Mouse (Mus musculus): ENCODE measurements at regions not wholly inside any gene's neighbourhood (a gene's known extent, or its start where the extent isn't known, plus 50 kb on each side); places are given as distances from the start of the nearest gene placed in this dataset.

DNA sequence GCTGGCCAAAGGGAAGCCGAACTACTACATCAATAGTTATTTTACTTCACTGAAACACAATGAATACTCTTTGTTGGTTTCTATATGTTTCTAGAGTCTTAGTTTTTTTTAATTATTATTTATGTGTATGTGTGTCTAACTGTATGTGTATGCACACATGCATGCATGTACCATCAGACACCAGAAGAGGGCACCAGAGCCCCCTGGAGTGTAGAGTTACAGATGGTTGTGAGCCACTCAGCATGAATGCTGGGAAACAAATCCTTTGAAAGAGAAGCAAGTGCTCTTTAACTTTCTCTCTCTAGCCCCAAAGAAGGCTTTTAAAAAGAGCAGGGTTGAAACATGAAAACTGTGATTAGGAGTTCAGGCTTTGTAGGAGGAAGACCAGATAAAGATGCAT lies 290.7 kb downstream of the Sorl1 start:
- no peak for DNase-seq

DNA sequence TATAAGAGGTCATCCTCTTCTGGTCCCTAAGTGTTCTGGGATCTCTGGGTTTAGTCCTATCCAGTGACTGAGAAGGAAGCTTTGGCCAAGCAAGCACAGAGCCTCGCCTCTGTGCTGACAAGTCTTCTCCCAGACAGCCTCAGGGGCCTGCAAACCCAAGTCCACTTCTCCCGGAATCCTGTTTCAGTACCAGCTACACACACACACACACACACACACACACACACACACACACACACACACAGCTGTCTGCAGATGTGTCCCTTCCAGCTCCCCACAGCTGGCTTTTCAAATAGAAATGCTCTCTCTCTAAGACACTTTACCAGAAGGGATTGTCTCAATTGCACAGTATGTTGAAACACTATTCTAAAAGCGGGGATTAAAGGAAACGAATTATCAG lies 296.7 kb downstream of the Sorl1 start:
- peak; percentile 31 for DNase-seq

DNA sequence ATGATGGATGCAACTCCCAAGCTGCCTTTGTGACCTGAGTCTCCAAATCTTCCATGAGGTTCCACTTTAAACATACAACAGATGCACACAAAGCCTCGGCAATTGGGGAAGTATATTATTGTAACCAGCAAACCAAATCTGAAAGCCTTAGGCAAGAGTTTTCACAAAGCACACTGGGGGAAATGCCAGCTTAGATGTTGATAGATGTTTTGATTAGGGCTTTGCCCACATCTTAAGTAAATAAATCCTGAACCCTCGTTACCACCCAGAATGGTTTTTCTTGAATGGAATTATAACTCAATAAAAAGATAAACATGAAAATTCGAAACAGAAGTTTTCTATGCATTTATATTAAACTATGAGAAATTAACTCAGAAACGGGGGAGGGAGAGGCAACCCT lies 302.7 kb downstream of the Sorl1 start:
- DNase-seq = no peak

DNA sequence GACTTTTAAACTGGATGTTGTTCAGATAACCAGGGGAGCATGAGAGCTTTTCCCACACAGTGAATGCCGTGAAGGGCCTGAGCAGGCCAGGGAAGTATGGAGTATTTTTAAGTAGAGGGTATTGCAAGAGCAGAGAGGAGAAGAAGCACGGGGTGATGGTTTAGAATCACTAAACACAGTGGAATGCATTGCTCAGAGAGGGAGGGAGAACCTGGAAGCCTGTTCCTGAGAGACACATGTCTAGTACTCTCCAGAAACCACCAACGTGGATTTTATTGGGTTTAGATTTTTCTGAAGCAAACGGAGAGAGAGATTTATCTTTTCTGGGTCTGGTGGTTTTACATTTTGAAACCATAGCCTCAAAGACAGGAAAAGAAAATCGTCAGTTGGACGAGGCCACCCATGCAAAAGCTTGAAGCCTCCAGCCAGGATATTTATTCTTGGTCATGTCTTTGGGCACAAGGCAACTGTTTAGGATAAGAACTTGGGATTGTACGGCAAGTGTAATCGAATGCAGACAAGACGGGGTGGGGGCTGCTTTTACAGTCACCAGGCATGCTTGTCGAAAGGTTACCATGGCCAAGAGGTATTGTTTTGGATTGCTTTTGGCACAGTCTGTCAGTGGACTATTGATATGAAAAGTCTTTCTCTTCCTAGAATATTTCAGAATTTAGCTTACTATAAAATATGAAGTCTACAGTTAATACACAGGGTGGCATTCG lies 306.2 kb downstream of the Sorl1 start:
- DNase-seq = no peak

DNA sequence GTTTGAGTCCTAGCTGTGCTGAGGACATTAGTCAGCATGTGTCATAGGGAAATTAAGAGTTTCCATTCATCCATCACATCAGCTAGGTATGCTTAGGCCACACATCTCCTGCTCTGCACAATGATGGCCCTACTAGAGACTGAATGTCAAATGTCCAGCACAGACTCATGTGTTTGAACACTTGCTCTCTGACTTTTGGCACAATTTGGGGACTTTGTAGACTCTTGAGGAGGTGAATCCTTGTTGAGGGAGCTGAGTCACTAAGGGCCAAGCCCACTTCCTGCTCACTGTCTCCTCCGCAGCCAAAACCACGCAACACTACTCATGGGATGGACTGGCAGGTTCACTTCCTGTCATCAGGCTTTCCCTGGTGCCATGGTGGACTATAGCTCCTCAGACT lies 308.2 kb downstream of the Sorl1 start:
- DNase-seq = no peak

DNA sequence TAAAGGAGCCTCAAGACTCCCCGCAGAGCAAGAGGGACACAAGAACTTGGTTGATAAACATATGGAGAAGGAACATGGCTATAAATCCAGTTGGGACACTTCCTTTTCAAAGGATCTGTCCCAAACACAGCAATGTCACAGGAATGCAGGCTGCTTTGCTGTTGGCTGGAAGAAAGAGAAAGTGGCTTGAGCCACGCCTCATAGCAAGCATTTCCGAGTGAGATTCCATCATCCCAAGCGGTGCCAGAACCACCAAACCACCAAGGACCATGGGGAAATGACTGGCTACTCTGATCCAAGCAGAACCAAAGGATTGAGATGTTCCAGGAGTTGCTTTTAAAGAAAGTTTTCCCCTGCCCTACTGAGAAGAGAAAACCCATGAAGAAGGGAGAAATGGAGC lies 314.8 kb downstream of the Sorl1 start:
- no peak for DNase-seq

DNA sequence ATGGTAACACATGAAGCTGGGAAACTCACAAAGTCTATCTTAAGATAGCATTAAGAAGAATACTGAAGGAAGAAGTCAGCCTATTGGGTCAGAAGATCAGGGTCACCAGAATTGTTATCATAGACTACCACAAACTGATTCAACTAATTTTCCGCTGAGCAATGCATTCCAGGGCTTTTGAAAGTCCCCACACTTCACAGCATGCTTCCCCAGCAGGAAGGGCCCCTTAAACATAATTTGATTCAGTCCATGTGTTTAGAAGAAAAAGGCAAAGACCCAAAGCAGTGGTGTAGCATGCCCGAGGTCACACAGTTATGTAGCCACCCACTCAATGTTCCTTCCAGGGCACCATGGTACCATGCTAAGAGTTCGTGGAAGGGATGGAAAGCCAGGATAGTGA lies 315.3 kb downstream of the Sorl1 start:
- no peak for DNase-seq

DNA sequence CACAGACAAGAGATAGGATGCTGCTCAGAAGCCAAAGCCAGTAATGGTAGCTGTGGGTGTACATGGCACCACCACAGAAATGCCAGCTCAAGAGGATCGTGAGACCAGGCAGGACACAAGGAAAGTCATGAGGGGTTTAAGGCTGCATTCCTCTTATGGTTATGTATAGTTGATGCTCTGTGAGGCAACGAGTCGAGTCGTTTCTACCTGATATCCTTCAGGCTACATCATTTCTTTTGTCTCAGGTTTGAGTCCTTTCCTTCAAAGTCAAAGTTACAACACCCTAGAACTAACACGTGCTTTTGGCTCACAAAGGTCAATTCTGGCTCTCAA lies 317.8 kb downstream of the Sorl1 start:
- DNase-seq = no peak

DNA sequence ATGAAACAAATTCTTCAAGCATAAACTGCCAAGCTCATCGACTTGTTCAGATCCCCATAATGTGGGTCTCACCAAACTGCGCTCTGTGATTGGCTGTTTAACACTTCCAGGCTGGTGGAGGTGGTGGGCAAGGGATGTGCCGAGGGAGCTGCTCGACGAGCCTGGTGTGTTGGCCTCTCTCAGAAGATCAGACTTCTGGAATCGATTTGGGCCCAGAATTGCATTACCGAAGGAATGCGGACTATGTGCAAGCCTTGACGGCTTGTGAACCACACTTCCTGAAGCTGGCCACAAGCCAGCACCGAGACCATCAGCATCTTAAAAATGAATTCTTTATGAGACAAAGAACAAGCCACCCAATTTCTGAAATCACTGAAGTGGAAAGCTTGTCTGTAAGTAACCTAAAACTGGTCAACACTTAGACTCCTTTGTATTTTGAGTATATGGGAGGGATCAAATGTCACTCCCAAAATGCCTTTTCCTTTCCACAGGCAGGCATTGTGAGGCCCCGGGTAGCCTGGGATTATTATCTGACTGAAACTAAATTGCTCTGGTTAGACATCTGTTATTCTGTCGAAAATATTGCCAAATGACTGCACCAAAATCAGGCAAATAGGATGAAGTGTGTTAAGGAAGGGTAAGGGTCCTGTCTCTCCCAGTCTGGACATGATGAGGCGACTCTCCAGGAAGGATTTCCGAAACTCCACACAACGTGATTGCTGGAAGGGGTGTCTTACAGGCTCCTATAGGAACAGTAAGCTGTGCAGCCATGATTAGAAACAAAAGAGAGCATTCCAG lies 318.4 kb downstream of the Sorl1 start:
- DNase-seq = peak; percentile 12

DNA sequence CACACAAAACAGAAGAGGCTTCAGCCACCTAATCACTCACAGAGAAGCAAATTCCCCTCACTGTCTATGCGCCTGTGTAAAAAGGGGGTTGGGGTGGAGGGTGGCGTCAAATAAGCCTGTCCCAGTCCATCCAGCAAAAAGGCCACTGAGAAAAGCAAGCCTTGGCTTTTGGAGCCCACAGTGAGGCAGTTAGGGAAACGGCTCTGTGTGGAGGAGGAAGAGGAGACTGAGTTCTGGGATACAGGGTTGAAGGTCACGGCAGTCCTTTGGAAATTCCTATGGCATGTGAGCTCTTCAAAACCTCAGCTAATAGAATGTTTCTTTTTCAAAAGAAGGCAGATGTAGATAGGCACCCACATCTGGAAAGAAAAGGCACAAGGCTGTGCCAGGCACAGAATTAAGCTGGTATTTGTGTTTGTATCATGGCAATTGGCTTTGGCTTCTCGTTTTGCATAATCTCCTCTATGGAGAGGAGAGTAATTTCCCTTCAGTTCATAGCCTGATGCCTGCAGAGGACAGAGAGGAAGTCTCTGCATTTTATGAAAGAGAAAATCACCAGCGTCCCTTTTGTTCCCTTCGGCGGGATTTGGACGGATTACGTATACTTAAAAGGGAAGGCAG lies 319.3 kb downstream of the Sorl1 start:
- no peak for DNase-seq

DNA sequence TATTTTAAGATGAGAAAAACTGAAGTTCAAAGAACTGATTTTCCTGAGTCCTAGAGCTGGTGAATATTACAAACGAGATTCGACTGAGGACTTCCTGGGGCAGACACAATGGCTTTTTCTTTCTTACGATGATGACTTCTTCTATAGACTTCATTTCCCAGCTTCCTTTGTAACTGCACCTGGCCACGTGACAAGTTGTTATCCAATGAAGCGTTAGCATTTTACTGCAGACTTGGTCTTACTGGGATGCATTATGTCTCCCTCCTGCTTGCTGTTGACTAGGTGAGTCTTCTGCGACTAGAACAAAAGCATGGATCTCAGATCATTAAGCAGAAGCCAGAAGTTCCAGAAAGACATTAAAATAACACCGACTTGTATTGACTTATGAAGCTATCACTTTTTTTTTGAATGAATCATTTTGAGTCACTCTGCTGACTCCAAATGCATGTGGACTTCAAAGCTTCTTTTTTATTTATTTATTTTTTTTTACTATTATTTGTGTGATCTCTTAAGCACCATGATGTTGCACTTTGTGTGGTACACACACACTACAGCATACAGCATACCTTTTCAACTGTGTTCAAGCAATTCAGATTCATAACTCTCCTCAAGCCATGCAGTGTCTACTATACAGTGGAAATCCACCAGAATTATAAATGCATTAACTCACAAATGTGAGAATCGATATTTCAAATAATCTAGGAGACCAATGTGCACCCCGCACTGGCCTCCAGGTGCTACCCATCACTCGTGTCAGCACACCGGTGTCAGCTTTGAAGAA lies 320.2 kb downstream of the Sorl1 start:
- no peak for DNase-seq

DNA sequence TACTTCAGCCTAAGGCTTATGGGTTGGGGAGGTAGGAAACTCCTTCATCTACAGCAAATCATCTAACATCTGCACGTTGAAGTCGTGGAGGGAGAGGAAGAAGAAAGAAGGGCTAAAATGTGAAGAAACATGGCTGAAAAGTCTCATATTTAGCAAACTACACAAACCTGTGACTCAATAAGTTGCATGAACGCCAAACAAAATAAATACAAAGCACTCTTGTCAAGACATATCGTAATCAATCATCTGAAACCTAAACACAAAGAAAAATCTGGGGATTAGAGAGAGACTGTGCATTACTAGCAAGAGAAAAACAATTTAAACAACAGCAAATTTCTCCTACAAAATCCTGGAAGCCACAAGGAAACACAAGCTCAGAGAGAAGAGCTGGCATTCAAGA lies 322.7 kb downstream of the Sorl1 start:
- DNase-seq = no peak

DNA sequence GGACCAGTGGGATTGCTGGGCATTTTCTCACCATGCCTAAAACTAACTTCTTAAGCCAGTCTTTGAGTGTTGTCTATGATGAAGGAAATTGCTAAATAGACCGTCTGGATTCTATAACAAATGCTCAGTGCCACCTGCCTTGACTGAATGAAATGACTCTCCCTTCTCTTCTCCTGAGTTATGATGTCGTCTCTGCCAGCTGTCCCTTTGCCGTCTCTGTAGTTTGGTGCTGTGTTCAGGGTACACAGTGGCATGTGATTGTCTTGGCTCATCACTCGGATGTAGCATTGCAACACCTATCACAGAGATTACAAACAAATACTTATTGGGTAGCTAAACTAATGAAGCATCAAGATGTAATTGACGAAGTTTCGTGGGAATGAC lies 331.3 kb downstream of the Sorl1 start:
- no peak for DNase-seq

DNA sequence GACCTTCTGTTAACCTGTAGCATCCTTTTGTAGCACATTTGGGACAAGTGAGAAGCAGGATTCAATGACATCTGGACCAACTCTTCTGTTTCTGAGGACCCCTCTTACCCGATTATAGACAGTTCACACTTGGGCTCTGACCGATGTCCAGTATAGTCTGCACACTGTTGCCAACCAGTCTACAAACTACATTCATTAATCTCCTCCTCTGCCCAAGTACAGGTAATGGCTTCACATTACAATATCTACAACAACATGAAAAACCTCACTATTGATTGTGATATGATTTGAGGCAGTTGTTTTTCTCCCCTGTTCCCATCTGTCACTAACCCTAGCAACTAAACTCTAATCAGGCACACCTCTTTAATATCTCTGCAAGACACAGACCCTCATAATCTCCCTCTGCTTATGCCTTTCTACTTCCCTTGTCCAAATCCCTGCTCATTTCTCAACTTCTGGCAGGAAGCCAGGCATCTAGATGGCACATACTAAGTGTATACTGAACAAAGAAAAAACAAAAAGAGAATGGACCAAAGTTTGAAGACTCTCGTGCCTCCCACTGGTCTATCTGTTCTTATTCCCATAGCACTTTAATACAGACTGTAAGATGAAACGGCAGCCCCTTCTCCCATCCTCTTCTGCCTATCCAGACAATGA lies 331.8 kb downstream of the Sorl1 start:
- no peak for DNase-seq

DNA sequence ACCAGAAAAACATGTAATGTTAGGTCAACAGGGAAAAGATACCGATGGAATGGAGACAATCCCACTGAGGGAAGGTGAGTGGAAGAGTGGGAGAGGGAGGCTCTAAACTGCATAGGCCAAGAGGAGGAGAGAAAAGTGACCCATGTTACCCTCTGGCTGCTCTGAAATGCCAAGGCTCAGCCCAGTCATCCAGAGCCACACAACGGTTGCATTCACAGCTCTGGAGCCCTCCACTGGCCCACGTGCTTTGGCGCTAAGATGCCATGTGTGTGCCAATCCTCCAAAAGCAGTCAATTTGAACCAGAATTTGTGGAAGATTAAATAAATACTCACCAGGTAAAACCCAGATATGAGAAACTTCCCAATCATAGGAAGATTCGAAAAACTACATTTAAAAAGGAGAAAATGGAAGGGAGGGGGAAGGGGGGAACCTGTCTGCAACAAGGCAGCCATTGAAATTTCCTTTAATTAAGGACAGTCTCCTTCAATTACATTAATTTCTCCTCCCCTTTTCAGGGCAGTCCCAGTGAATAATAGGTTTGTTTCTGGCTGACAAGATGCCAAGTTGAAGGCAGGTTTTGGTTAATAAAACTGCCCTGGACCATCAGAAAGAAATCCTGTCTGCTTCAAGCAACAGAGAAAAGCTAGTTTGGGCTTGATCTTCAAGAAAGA lies 332.5 kb downstream of the Sorl1 start:
- no peak for DNase-seq

DNA sequence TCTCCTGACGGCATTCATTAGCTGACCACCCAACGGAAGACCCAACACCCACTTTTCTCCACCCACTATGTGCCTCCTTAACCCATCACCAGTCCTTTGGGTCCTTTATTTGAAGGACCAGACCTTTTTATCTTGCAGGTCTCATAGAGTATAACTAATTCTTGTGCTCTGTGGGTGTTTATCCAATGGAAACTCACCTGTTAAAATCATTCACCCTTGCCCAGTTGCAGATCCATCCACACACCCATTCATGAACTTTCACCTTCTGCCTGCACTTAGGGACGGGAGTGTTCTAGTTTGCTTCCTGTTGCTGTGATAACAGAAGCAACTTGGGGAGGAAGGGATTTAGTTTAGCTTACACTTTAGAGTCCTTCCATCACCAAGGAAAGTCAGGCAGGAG lies 339.0 kb downstream of the Sorl1 start:
- no peak for DNase-seq

DNA sequence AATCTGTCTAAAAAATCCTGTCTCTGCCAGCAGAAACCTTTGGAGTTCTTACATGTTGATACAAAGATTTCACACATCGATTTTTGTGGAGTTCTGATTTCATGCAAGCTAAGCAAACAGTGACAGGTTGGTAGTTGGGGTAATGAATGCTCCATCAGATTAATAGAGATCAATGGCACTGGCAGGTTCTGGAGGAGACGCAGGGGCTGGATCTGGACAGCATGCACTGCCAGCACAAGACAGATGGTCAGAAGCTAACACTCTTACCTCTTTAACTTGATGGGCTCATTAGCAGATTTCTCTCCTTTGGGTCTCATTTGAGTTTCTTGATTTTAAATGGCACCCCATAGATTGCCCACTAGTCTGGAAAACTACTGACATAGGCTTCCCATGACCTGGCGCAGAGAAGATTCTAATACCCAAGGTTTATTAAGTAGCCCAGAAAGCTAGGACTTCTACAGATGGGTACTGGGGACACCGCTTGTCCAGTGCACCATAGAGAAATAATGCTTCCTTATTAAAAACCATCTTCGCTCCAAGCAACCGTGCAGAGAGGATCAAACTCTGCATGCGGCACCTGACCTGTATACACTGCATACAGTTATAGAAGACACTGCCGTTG lies 351.7 kb downstream of the Sorl1 start:
- no peak for DNase-seq

DNA sequence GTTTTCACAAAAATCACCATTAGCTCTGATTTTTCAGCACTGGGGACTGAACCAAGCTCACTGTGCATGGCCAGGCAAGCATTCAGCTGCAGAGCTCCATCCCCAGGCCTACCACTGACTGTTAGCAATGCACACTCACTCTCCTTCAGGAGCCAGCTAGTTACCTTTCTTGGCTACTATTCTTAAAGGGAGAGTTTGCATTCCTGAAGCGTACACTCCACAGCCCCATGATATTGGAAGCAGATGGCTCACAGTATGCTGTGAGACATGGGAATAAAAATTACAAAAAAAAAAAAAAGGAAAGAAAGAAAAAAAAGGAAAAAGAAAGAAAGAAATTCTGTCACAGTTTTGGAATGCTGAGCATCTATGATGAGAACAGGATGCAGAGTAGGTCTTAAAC lies 352.8 kb downstream of the Sorl1 start:
- DNase-seq = no peak

DNA sequence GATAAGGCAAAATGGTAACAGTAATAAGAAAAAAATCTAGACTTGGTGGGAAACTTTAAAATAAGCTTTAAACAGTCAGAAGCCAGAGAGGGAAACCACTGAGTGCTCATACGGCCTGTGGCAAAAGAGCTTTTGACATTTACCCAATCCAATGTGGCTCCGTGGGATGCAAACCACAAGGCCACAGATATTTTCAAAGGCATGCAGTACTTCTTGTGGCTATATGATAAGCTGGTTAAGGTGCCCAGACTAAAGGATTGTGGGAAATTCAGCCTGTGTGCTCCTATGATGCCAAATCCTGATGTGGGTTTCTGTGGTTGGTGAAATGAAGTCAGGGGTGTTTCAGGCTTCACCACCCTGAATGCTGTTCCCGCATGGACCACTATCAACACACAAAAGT lies 355.8 kb downstream of the Sorl1 start:
- no peak for DNase-seq

DNA sequence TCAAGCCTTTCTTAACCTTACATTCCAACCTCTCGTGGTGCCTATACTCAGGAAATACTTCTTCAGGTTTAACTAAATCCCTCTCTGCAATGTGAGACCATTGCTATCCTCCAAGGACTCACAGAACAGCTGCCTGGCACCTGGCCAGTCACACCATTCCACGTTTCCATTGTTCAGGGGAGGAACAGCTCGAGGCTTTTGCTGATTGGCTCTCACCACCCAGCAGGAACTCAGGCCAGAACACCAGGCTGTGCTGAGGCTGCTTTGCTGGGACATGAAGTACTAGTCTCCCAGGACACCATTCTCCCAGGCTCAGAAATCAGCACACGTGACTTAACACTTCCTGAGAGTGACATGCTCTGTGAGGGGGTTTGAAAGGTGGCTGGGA lies 357.6 kb downstream of the Sorl1 start:
- peak; percentile 81 for DNase-seq

DNA sequence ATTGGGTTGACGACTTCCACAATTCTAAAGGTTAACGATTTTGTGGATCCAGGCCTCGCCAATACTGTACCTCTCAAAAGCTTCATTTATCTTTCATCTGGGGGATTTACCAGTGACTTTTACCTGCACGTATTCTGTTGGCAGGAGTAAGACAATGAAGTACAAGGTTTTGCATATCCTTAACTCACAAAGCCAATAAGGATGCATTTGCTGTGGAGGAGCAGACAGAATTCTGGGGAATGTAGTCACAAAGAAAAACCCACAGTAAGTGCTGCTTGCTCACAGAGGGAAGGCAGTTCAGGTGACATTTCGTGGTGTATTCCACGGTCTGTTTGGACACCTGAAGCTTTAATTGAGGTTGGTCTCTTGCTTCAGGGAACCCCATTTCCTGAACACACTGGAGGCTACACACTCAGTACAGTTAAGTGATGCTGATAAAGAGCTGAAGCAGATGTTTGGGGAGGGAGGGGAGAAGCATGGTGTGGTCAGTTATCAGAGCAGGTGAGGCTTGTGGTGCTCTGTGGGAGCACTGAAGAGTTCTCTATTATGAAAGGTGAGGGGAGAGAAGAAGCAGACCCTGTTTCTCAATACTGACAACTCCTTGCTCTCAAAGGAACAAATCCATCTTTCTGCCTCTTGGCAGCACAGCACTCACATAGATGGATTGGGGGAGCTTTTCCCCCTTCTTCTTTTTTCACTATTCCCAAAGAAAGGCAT lies 358.1 kb downstream of the Sorl1 start:
- DNase-seq = no peak
